Mouse (Mus musculus): ENCODE data around the gene Nfil3. TPM values are rescaled to one million over a fixed set of nuclear protein-coding genes. Genes with fewer than 3 reads are reported as not detected.

The Nfil3 gene
- total RNA-seq, 2 experiments from 2014 or later: 17.7 to 28.2 TPM

DNA sequence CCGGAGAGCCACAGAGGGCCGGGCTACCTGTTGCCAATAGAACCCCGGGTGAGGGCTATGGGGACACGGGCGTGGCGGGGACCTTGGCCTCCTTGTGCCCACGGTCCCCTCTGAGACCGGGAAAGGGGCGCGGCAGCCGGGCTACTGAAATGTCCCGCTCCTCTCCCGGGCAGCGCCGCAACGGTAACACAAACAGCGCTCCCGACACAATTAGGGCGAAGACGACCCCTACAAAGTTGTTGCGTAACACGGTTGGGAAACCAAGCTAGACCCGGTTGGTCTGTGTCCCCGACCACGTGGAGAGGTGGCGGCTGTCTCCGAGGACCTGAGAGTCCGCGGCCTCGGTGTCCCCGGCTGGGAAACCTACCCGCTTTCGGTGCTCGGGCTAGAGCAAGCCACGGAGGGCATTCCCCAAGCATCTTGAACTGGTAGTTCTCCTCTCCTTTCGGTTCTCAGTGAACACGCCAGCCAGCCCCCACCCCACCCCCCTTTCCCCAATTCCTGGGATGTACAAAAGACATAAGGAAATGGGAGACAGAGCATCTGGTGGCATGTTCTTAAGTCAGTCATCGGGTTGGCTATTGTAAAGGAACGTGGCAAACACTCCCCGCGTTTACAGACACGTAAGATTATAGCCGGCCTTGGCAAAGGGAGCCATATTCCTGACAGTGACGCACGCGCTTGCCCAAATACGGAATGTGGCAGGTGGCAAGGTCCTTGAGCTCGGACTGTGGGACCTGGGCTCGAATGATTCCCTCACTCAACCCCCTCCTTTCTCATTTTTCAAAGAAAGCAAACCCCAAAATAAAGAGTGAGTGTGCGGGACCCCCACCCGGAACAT is 788 bp upstream of the Nfil3 start:
- intact Hi-C loops (cut with DNase I): loop anchor here (1.0 to 10.0 kb wide), 5 partner anchors 52 to 727 kb away; partner anchors contain the start of gene Auh
- Histone ChIP-seq H3K4me3 (peak overlapping the region; percentile 55), H3K27ac (peak overlapping the region; percentile 70)
- no peak for TF ChIP-seq CTCF (IDR thresholded peaks at IDR 0.05)
- peak; percentile 38 to 52 for DNase-seq (ENCODE audit: extremely low spot score in 1 of 2, low spot score in 2 of 2)

DNA sequence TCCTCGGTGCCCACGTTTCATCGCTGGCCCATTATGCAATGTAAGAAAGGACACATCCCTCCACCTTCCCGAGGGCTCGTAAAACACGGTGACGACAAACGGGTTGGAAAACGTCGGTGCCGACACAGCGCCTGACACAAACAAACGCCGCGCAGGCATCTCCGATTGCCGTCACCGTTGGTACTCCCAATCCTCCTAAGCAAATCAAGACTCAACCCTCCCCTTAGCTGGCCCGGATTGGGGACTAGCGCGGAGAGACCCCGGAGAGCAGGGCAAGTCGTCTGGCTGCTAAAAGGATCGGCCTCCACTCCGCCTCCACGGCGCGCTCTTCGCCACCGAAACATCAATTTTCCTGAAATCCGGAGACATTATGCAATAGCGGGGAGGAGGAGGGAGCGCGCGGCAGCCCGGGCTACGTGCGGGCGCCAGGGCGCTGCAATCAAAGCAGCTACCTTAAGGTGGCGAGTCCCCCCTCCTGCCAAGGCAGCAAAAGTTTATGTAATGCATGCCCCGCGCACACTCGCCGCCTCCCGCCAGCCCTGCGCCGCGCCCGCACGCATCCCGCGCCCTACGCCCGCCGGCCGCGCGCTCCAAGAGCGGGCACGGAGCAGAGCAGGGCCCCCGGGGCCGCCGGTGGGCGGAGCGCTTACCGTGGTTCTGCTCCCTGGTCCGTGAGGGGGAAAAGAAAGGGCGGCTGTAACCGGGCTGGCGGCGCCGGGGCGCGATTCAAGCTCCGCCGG is 492 bp downstream of the Nfil3 start:
- intact Hi-C loops (cut with DNase I): loop anchor here (1.0 to 10.0 kb wide), 2 partner anchors 101 to 726 kb away; no protein-coding TSS in a partner anchor
- DNase-seq (ENCODE audit: extremely low spot score in 1 of 2, low spot score in 2 of 2): peak; percentile 76 to 85
- Histone ChIP-seq H3K27ac (peak overlapping the region; percentile 98), H3K4me3 (peak overlapping the region; percentile 80)
- peak; percentile 31 for TF ChIP-seq CTCF (IDR thresholded peaks at IDR 0.05)

DNA sequence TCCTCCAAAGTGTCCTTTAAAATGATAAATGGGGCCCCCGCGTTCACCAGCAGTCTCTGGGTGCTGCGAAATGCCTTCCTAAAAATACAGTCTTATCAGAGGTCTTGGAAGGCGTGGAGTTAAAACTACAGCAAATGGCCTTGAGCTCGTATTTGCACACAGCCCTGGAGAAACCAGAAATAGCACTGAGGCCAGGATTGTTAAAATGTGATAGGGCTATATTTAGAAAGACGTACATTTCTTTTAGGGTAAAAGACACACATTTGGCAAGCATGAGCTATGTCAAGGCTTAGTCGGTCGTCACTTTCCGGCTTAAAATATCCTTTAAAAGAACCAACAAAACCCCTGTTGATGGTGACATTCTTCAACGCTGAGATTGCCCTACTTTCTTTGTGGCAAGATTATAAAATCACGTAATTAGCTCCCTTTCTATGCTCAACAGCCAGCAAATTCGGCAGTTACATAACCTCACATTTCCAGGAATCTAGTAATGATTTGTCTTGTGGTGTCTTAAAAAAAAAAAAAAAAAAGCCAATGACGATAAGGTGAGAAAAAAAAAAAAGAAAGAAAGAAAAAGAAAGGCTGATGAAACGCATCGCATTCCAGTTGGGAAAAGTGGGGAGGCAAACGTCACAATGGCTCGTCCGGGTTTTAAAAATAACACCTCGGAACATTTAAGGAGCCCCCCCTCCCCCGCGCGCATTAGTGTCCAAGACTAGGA is 1.4 kb downstream of the Nfil3 start:
- intact Hi-C loops (cut with DNase I): loop anchor here (1.0 to 10.0 kb wide), 2 partner anchors 100 to 725 kb away; no protein-coding TSS in a partner anchor
- peak overlapping the region; percentile 80 for H3K4me3 ChIP-seq
- peak overlapping the region; percentile 98 for H3K27ac ChIP-seq
- no peak for DNase-seq (ENCODE audit: extremely low spot score in 1 of 2, low spot score in 2 of 2)
- no peak for TF ChIP-seq CTCF (IDR thresholded peaks at IDR 0.05)

- Histone ChIP-seq H3K27ac (peak overlapping the region; percentile 98), H3K4me3 (peak overlapping the region; percentile 80)
- intact Hi-C loops (cut with DNase I): no loop called here
- DNase-seq (ENCODE audit: extremely low spot score in 1 of 2, low spot score in 2 of 2): peak; percentile 34 to 35
- no peak for TF ChIP-seq CTCF (IDR thresholded peaks at IDR 0.05)
Observed at GRCm38 (mm10) chr13:52978321-52978981, 2.4 kb downstream of the Nfil3 start.

DNA sequence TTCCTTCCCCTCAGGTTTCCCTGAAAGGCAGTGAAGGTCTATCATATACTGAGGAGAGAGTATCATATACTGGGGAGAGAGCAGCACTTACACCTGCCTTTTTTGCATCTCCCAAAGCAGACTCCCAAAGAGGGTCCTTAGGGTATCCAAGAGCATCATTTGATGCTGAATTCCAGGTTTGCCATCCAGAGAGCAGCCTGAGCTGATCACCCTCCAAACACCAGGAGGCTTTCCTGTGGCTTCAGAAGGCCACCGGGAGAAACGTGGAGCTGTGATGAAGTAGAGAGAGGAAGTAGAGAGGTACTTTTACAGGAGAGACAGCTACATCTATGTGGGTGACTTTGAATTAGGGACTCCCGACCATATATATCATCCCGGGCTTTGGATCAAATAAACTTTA is 3.1 kb downstream of the Nfil3 start:
- H3K27ac ChIP-seq: peak overlapping the region; percentile 74; the same call in 1 of the 2 replicates
- no peak for TF ChIP-seq CTCF (IDR thresholded peaks at IDR 0.05)
- DNase-seq (ENCODE audit: extremely low spot score in 1 of 2, low spot score in 2 of 2): no peak
- intact Hi-C loops (cut with DNase I): no loop called here
- H3K4me3 ChIP-seq: peak overlapping the region; percentile 80

GRCm38 (mm10) chr13:52977221-52977609 is 3.7 kb downstream of the Nfil3 start:
- TF ChIP-seq CTCF (IDR thresholded peaks at IDR 0.05): no peak
- no peak overlapping the region for H3K27ac ChIP-seq
- DNase-seq (ENCODE audit: extremely low spot score in 1 of 2, low spot score in 2 of 2): no peak
- intact Hi-C loops (cut with DNase I): no loop called here
- 0 out of 2 replicates have a peak overlapping the region, but pooled peaks have one; percentile 2 for H3K4me3 ChIP-seq

GRCm38 (mm10) chr13:52976510-52977220 is 4.2 kb downstream of the Nfil3 start:
- intact Hi-C loops (cut with DNase I): no loop called here
- Histone ChIP-seq H3K27ac (no peak overlapping the region), H3K4me3 (no peak overlapping the region)
- DNase-seq (ENCODE audit: extremely low spot score in 1 of 2, low spot score in 2 of 2): no peak
- no peak for TF ChIP-seq CTCF (IDR thresholded peaks at IDR 0.05)

DNA sequence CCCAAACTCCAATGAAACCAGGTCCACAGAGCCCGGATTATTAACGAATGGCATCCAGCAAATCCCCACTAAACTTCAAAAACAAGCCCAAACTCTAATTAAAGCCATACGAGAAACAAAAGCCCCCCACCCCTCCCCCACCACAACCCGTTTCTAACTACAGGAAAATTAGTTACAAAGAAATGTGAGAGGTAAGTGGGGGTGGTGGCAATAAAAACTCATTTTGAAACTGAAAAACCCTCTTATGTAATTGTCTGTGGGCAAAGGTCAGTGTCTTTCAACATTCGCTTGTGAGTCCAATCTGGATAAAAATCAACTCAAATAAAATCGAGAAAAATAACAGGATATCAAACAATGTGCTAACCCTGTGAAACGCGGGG is 4.8 kb downstream of the Nfil3 start:
- no peak overlapping the region for H3K4me3 ChIP-seq
- intact Hi-C loops (cut with DNase I): no loop called here
- no peak for TF ChIP-seq CTCF (IDR thresholded peaks at IDR 0.05)

GRCm38 (mm10) chr13:52974676-52975075 is 6.2 kb downstream of the Nfil3 start:
- DNase-seq (ENCODE audit: extremely low spot score in 1 of 2, low spot score in 2 of 2): no peak
- TF ChIP-seq CTCF (IDR thresholded peaks at IDR 0.05): no peak
- no peak overlapping the region for H3K4me3 ChIP-seq
- intact Hi-C loops (cut with DNase I): no loop called here
- no peak overlapping the region for H3K27ac ChIP-seq

More for the DNA sequence above, 4.8 kb downstream of the Nfil3 start:
- DNase-seq (ENCODE audit: extremely low spot score in 1 of 2, low spot score in 2 of 2): no peak
- H3K27ac ChIP-seq: no peak overlapping the region

- intact Hi-C loops (cut with DNase I): no loop called here
- peak in 1 of 2 experiments; percentile 18 for DNase-seq (ENCODE audit: extremely low spot score in 1 of 2, low spot score in 2 of 2)
- no peak for TF ChIP-seq CTCF (IDR thresholded peaks at IDR 0.05)
- no peak overlapping the region for H3K4me3 ChIP-seq
- H3K27ac ChIP-seq: no peak overlapping the region
Observed at GRCm38 (mm10) chr13:52973427-52973826, 7.4 kb downstream of the Nfil3 start.

Measured in left cerebral cortex, adult 2 months (tissue).